Comparison of ENCODE assay signal across 9 mouse cellular contexts in the genomic region with DNA sequence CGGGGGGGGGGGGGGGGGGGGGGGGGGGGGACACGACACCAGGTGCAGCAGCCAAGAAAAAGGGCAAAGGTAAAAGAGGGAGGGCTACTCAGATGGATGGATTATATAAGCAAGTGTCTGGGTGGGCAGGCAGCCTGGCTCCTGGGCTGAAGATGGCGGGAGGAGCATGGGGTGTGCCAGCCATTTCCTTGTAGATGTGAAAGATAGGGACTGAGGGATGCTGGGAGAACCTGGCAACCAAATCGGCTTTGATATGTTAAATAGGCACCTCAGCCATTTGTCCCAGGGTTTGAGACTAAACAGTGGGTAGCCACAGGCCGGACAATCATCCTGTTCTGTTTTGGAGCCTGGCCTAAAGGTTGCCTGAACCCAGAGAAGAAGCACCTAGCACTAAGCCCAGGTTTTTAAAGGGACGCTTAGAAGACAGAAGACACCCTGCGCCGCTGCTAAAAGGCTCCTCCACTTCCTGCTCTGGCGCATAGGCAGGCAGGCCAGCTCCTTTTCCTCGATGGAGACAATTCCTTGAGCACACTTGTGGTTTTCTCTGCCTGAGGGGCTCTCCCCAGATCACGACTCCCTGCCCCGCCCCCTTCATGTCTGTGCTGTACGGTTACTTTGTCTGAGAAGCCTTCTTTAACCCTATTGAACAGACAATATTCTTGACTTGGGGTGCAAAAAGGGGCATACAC. TPM values are rescaled to one million over a fixed set of nuclear protein-coding genes. Genes with fewer than 3 reads are reported as not detected.
A peak's percentile ranks its signal among the peaks of the same experiment; 100 is the strongest.
DNase-seq lines count a peak whose midpoint lies in the region; ATAC-seq and TF ChIP-seq lines count a peak whose summit lies in the region.
"Had no signal": no experiment of that assay in that cellular context is flagged by ENCODE, and none has a peak within 500 bp of the region (broad histone marks: within the 10 kb centered on the region; RNA-seq: fewer than 3 reads in every experiment).

No protein-coding gene starts in this region.

- H3K4me2 ChIP-seq in limb, embryonic 13.5 days (replicated peaks) = peak overlapping the region; percentile 35

- whole genome bisulfite sequencing in cerebellum, adult 2 months = 9% methylated on average over 12 of the region's 13 CpGs
- 8% methylated on average over 12 of the region's 13 CpGs for WGBS in limb, embryonic 13.5 days

- TF ChIP-seq POLR2A in cerebellum, adult 2 months (IDR thresholded peaks at IDR 0.05; ENCODE audit: borderline replicate concordance, insufficient read depth, low read length) = no peak

- no peaks in the 10 kb centered on the region for H3K27me3 ChIP-seq in cerebellum, adult 2 months (ENCODE audit: control insufficient read depth, insufficient read depth, low read length)
- H3K27me3 ChIP-seq in limb, embryonic 13.5 days = no peaks in the 10 kb centered on the region

- no peak for ATAC-seq in limb, embryonic 13.5 days (ENCODE audit: low FRiP score, low read depth)

- H3K9ac ChIP-seq in limb, embryonic 13.5 days = peak overlapping the region; percentile 55

- no peaks in the 10 kb centered on the region for H3K9me3 ChIP-seq in limb, embryonic 13.5 days

- no peak for TF ChIP-seq CTCF in cerebellum, adult 2 months (IDR thresholded peaks at IDR 0.05; ENCODE audit: borderline replicate concordance, insufficient read depth, low read depth, low read length)
- TF ChIP-seq CTCF in layer of hippocampus, adult 2 months (conservative IDR thresholded peaks at IDR 0.05) = no peak

- no peaks in the 10 kb centered on the region for H3K4me1 ChIP-seq in cerebellum, adult 2 months (ENCODE audit: control insufficient read depth, insufficient read depth, low read length)
- H3K4me1 ChIP-seq in limb, embryonic 13.5 days = peaks cover 6% of the 10 kb centered on the region; the same call in 1 of the 2 replicates

- no peak overlapping the region for H3K27ac ChIP-seq in cerebellum, adult 2 months (ENCODE audit: insufficient read depth, low read length)
- no peak overlapping the region for H3K27ac ChIP-seq in limb, embryonic 13.5 days
- no peak overlapping the region for H3K27ac ChIP-seq in layer of hippocampus, adult 2 months

- peak; percentile 9 for DNase-seq in cerebellum, adult 11 months
- no peak for DNase-seq in cerebellum, adult 2 months
- DNase-seq in right cerebral cortex, postnatal 4 days = peak; percentile 6
- DNase-seq in right cerebral cortex, postnatal 36 days (ENCODE audit: low spot score in 2 of 2) = no peak
- no peak for DNase-seq in urinary bladder, postnatal 10 days (ENCODE audit: low spot score)
- DNase-seq in layer of hippocampus, adult 2 months (ENCODE audit: low spot score in 2 of 2) = no peak
- DNase-seq in testis, postnatal 14 days (ENCODE audit: low spot score) = no peak
- DNase-seq: thymus, postnatal 36 days had no signal

- no peak overlapping the region for H3K4me3 ChIP-seq in cerebellum, adult 2 months (replicated peaks; ENCODE audit: insufficient read depth, low read depth, low read length)
- no peak overlapping the region; the same call in 1 of the 2 replicates for H3K4me3 ChIP-seq in limb, embryonic 13.5 days
- no peak overlapping the region for H3K4me3 ChIP-seq in layer of hippocampus, adult 2 months

- no peaks in the 10 kb centered on the region for H3K36me3 ChIP-seq in limb, embryonic 13.5 days

RNA-seq across cellular contexts. Expression of a gene that starts 4.6 kb away (rescaled TPM):
- polyA plus RNA-seq in cerebellum, adult 2 months (2012; rRNA removed) = 19.6 and 20.2 TPM in 2 replicates
- 20.0 and 20.9 TPM in 2 replicates for polyA plus RNA-seq in limb, embryonic 13.5 days (2015; fragmentation: Nextera tagmentation; extraction: Ambion mirVana)
- 10 to 100 TPM; 27.5 to 29.4 TPM for total RNA-seq in layer of hippocampus, adult 2 months (2021)

RNA-seq across cellular contexts. Expression of a gene that starts 11.1 kb away (rescaled TPM):
- 9.9 and 10.1 TPM in 2 replicates for polyA plus RNA-seq in cerebellum, adult 2 months (2012; rRNA removed)
- polyA plus RNA-seq in limb, embryonic 13.5 days (2015; fragmentation: Nextera tagmentation; extraction: Ambion mirVana) = 2.6 and 2.7 TPM in 2 replicates
- total RNA-seq in layer of hippocampus, adult 2 months (2021) = 1 to 10 TPM; 4.3 to 5.9 TPM

Comparison
In these comparisons a context has a peak if more than half of its experiments do, and no peak if none do; other contexts are left out.
1. DNase-seq: peak in cerebellum, adult 11 months (single experiment) and right cerebral cortex, postnatal 4 days (single experiment); none in cerebellum, adult 2 months (0 of 2), right cerebral cortex, postnatal 36 days (0 of 2), urinary bladder, postnatal 10 days (single experiment), layer of hippocampus, adult 2 months (0 of 2) and testis, postnatal 14 days (single experiment).